Mouse (Mus musculus) kidney, postnatal 36 days (tissue): ENCODE results near the gene Fam98a.

Experiments used
- DNase-seq, 2 experiments: peaks; one replicate each; pipeline ENCODE4 v3.0.0; 2021 to 2022; ENCODE audit warnings: mixed read lengths in 2 of 2

Gene Fam98a

GRCm38 (mm10) chr17:75521236-75521842, 30.4 kb downstream of the Fam98a start:
- no peak for DNase-seq

GRCm38 (mm10) chr17:75519239-75519900, 32.4 kb downstream of the Fam98a start:
- DNase-seq: peak in 1 of 2 experiments; percentile 28

GRCm38 (mm10) chr17:75518181-75518901, 33.4 kb downstream of the Fam98a start:
- DNase-seq: no peak

GRCm38 (mm10) chr17:75516591-75516990, 35.2 kb downstream of the Fam98a start:
- no peak for DNase-seq

- no peak for DNase-seq
These were observed 42.5 kb downstream of the Fam98a start for GRCm38 (mm10) chr17:75509257-75509656.

- no peak for DNase-seq
These were observed 44.8 kb downstream of the Fam98a start for GRCm38 (mm10) chr17:75506708-75507641.

GRCm38 (mm10) chr17:75506097-75506675, 45.6 kb downstream of the Fam98a start:
- peak; percentile 46 to 51 for DNase-seq

GRCm38 (mm10) chr17:75505053-75505452, 46.7 kb downstream of the Fam98a start:
- DNase-seq: no peak

GRCm38 (mm10) chr17:75503031-75503430, 48.7 kb downstream of the Fam98a start:
- no peak for DNase-seq

- no peak for DNase-seq
These were observed 53.5 kb downstream of the Fam98a start for GRCm38 (mm10) chr17:75498241-75498651.

GRCm38 (mm10) chr17:75495213-75495612, 56.5 kb downstream of the Fam98a start:
- no peak for DNase-seq
